Mouse (Mus musculus) forebrain, postnatal 0 days (tissue): Measurements from ENCODE around the gene Hps4. TPM values are rescaled to one million over a fixed set of nuclear protein-coding genes. Genes with fewer than 3 reads are reported as not detected.

ENCODE experiments used
- ATAC-seq: fragments of 200-750 bp; cut with Nextera tagmentation; 2 replicates; pipeline ENCODE4 v1.8.0; 2017; ENCODE audit warnings: mild to moderate bottlenecking, moderate library complexity
- DNase-seq: peaks from one replicate; pipeline ENCODE4 v3.0.0-alpha.2; 2015
- H3K27ac ChIP-seq: fragments of 300-500 bp; sonication (generic); 2 replicates; pipeline ENCODE4 v1.5.1; 2014; ENCODE audit warnings: low read depth, mild to moderate bottlenecking, antibody characterized with exemption, low read length, moderate library complexity, mixed read lengths
- H3K27me3 ChIP-seq: fragments of 300-500 bp; sonication (generic); 2 replicates; pipeline ENCODE4 v1.6.1; 2014; ENCODE audit warnings: mild to moderate bottlenecking, low read length, mixed read lengths; ENCODE audit not compliant: insufficient read depth
- H3K36me3 ChIP-seq: fragments of 300-500 bp; sonication (generic); 2 replicates; pipeline ENCODE4 v1.6.1; 2014; ENCODE audit warnings: mild to moderate bottlenecking, moderate library complexity; ENCODE audit not compliant: insufficient read depth
- H3K4me1 ChIP-seq: fragments of 300-500 bp; sonication (generic); 2 replicates; pipeline ENCODE4 v1.6.1; 2014; ENCODE audit warnings: antibody characterized with exemption; ENCODE audit not compliant: insufficient read depth
- H3K4me2 ChIP-seq: fragments of 300-500 bp; sonication (generic); 2 replicates; pipeline ENCODE4 v1.6.1; 2014; ENCODE audit warnings: low read depth, mild to moderate bottlenecking, moderate library complexity
- H3K4me3 ChIP-seq: fragments of 300-500 bp; sonication (generic); 2 replicates; pipeline ENCODE4 v1.5.1; 2014; ENCODE audit warnings: low read depth, low read length, mixed read lengths
- H3K9ac ChIP-seq: fragments of 300-500 bp; sonication (generic); 2 replicates; pipeline ENCODE4 v1.6.1; 2014; ENCODE audit warnings: mild to moderate bottlenecking
- H3K9me3 ChIP-seq: fragments of 300-500 bp; sonication (generic); 2 replicates; pipeline ENCODE4 v1.6.1; 2016; ENCODE audit warnings: low read length
- CTCF ChIP-seq: sonication (generic); IDR thresholded peaks from 2 replicates; pipeline ENCODE4 v1.5.1; 2016; ENCODE audit warnings: antibody characterized with exemption, control low read depth, low read depth
- WGBS: fragments of 180-500 bp; shearing (Covaris S2); extraction: QIAGEN DNeasy Blood & Tissue Kit; methylation state at CpG from one replicate; pipeline ENCODE4 v1.1.7; 2014; 5-methylcytosine and 5-hydroxymethylcytosine counted together
- polyA plus RNA-seq: library from polyadenylated mRNA; unstranded; fragments of >200 nt; fragmentation: Nextera tagmentation; extraction: Ambion mirVana; gene quantifications from 2 replicates; pipeline ENCODE4 v1.2.1, GENCODE M21; 2015
- total RNA-seq: library from RNA; depleted of rRNA; stranded (reverse); fragments of >200 nt; gene quantifications from 2 replicates; pipeline ENCODE4 v1.2.3, GENCODE M21; 2014

Gene Hps4
- total and polyA plus RNA-seq, 2 experiments from 2014 or later: 25.4 to 26.5 TPM

DNA sequence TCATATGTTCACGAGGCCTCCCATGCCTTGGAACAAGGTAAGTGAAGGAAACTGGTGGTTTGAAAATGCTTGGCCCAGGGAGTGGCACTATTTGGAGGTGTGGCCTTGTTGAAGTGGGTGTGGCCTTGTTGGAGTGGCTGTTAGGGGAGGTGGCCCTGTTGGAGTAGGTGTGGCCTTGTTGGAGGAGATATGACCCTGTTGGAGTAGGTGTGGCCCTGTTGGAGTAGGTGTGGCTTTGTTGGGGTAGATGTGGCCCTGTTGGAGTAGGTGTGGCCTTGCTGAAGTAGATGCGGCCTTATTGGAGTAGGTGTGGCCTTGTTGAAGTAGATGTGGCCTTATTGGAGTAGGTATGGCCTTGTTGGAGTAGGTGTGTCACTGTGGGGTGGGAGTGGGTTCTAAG is 43.1 kb downstream of the Hps4 start:
- WGBS: 87% methylated on average over 2 of the region's 2 CpGs
- Histone ChIP-seq H3K9me3 (no peaks in the 10 kb centered on the region), H3K27ac (no peak overlapping the region), H3K9ac (no peak overlapping the region), H3K4me1 (0 out of 2 replicates have a peak, but pooled peaks cover 4% of the 10 kb centered on the region), H3K4me2 (no peak overlapping the region), H3K27me3 (no peaks in the 10 kb centered on the region), H3K4me3 (no peak overlapping the region), H3K36me3 (peaks cover 55% of the 10 kb centered on the region)
- no peak for DNase-seq
- TF ChIP-seq CTCF: no peak
- ATAC-seq: no peak

DNA sequence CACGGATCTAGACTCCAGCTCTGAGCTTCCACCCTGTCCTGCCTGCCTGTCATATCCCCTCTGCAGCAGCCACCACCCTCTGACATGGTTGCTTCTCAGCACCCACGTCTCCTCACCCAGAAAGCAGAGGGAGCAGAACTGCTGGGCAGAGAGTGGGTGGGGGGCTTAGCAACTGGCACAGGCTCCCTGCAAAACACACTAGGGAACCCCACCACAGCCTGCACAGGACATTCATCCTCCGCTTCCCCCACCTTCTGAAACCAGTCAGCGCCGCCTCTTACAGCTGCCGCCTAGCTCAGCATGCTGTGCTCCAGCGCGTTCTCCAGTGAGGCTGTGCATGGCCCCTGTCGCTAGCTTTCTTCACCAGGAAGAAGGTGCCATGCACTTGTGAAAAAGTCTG is 46.5 kb downstream of the Hps4 start:
- no peak for TF ChIP-seq CTCF
- DNase-seq (no peak), ATAC-seq (peak; percentile 33; the same call in 1 of the 2 replicates)
- Histone ChIP-seq H3K36me3 (peaks cover 57% of the 10 kb centered on the region), H3K9ac (peak overlapping the region; percentile 33), H3K27ac (no peak overlapping the region), H3K4me1 (0 out of 2 replicates have a peak, but pooled peaks cover 17% of the 10 kb centered on the region), H3K4me2 (no peak overlapping the region), H3K27me3 (no peaks in the 10 kb centered on the region), H3K4me3 (no peak overlapping the region), H3K9me3 (no peaks in the 10 kb centered on the region)
- WGBS: 75% methylated on average over 9 of the region's 9 CpGs

DNA sequence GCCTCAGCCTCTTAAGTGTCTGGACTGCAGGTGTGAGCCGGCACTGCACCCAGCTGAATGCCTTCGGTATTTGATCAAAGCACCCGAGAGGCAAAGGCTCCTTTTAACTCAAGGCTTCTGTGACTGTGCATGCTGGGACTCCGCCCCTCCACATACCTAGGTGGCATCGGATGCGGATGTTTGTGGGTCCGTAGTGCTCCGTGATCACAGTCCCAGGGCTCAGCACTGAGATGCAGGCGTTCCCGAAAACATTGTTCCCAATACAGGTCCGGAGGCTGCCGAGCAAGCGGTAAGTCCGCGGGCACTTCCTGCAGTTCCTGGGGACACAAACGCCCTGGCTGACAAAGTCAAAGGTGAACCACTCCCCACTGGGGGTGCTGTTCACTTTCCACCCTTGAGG is 48.1 kb downstream of the Hps4 start:
- TF ChIP-seq CTCF: no peak
- H3K9ac ChIP-seq: no peak overlapping the region
- no peaks in the 10 kb centered on the region for H3K9me3 ChIP-seq
- H3K4me3 ChIP-seq: no peak overlapping the region
- no peak overlapping the region for H3K4me2 ChIP-seq
- 0 out of 2 replicates have a peak, but pooled peaks cover 17% of the 10 kb centered on the region for H3K4me1 ChIP-seq
- H3K27ac ChIP-seq: no peak overlapping the region
- DNase-seq: no peak
- no peaks in the 10 kb centered on the region for H3K27me3 ChIP-seq
- H3K36me3 ChIP-seq: peaks cover 41% of the 10 kb centered on the region
- WGBS: 70% methylated on average over 16 of the region's 16 CpGs
- no peak for ATAC-seq

DNA sequence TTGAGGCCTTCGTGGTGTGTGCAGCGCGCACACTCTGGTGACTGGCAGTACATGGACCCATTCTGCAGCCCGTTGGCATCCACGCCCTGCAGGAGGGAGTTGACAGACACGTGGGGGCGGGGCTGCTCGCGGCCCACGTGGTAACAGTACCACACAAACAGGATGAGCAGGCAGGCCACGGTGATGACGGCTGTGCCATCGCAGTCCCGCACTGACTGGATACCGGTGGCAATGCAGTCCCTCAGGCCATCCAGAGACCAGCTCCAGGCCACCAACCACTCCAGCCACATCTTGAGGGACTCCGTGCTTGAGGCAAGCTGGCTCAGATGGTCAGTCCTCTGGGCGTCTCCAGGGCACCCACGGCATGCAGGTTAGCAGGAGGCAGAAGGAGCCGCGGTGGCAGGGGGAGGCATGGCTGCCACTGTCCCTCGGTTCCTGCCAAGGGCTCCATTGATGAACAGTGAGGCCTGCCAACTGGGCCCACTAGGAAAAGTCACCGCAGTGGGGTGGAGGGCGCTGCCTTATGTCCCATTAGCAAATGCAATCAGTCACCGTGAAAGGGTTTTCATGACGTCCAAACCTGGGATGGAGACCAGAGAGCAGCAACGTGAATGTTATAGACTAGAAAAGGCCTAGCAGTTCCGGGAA is 48.9 kb downstream of the Hps4 start:
- no peak overlapping the region for H3K4me3 ChIP-seq
- WGBS: 74% methylated on average over 27 of the region's 27 CpGs
- no peak for TF ChIP-seq CTCF
- H3K9ac ChIP-seq: no peak overlapping the region
- no peak overlapping the region for H3K4me2 ChIP-seq
- H3K36me3 ChIP-seq: peaks cover 34% of the 10 kb centered on the region
- 0 out of 2 replicates have a peak, but pooled peaks cover 17% of the 10 kb centered on the region for H3K4me1 ChIP-seq
- H3K27me3 ChIP-seq: no peaks in the 10 kb centered on the region
- ATAC-seq (no peak), DNase-seq (no peak)
- no peaks in the 10 kb centered on the region for H3K9me3 ChIP-seq
- H3K27ac ChIP-seq: no peak overlapping the region

DNA sequence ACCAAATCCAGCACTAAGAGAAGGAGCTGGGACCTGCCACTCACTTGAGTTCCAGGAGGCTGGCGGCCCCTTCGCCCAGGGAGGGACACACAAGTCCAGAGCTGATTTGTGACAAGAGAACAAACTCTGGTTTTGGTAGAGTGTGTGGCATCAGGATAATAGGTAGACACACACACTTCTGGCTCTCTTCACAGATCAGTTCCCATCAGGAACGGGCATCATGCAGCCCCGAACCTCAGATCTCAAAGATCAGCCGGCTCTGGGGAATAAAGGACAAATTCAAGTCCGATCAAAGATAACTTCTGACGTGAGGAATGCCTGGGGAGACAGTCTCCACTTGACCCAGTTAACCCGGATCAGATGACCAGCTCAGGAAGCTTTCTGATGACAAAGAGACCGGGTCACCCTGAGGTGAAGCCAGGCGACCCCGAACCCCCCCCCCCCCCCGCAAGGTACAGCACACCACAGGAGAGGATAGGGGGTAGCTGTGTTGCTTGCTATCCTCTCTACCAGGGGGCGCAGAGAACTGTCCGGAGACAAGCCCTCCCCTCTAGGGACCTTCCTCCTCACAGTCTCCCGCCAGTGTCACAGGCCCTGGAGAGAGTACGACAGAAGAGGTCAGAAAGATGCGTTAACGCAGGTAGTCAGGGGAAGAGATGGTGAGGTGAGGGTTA is 51.0 kb downstream of the Hps4 start:
- Histone ChIP-seq H3K4me1 (0 out of 2 replicates have a peak, but pooled peaks cover 17% of the 10 kb centered on the region), H3K27me3 (no peaks in the 10 kb centered on the region), H3K9me3 (no peaks in the 10 kb centered on the region), H3K27ac (0 out of 2 replicates have a peak overlapping the region, but pooled peaks have one; percentile 92), H3K9ac (peak overlapping the region; percentile 60), H3K4me2 (peak overlapping the region; percentile 80), H3K4me3 (peak overlapping the region; percentile 73), H3K36me3 (peaks cover 20% of the 10 kb centered on the region)
- TF ChIP-seq CTCF: no peak
- WGBS: 8% methylated on average over 18 of the region's 18 CpGs
- DNase-seq (no peak), ATAC-seq (no peak)

DNA sequence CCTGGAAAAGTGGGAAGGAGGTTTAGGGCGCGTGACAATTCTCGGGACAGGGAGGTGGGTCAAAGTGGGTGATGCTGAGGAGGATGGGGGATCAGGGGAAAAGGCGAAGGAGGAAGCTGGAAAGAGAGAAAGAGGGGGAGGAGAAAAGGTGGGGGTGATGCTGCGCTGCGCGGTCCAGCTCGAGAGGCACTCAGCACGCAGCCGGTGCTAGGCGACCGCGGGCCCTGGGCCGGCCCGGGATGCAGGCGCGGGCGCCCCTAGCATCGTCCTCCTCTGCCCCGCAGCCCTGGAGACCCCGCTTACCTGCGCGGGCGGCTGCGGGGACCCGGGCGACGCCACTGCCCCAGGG is 51.5 kb downstream of the Hps4 start:
- H3K27me3 ChIP-seq: no peaks in the 10 kb centered on the region
- no peak for TF ChIP-seq CTCF
- H3K36me3 ChIP-seq: peaks cover 15% of the 10 kb centered on the region
- H3K27ac ChIP-seq: peak overlapping the region; percentile 92
- no peaks in the 10 kb centered on the region for H3K9me3 ChIP-seq
- peak overlapping the region; percentile 73 for H3K4me3 ChIP-seq
- 0 out of 2 replicates have a peak, but pooled peaks cover 17% of the 10 kb centered on the region for H3K4me1 ChIP-seq
- H3K9ac ChIP-seq: peak overlapping the region; percentile 60
- peak overlapping the region; percentile 80 for H3K4me2 ChIP-seq
- under 1% methylated on average over 27 of the region's 28 CpGs for WGBS
- ATAC-seq (peak; percentile 73), DNase-seq (no peak)
